Mouse (Mus musculus) heart, embryonic 15.5 days (tissue): ENCODE measurements around the gene Lrrc4. TPM values are rescaled to one million over a fixed set of nuclear protein-coding genes. Genes with fewer than 3 reads are reported as not detected.
A peak's percentile ranks its signal among the peaks of the same experiment; 100 is the strongest.

Experiments used
- ATAC-seq: fragments of 200-750 bp; cut with Nextera tagmentation; replicated peaks from 2 replicates; pipeline ENCODE4 v1.8.0; 2017; ENCODE audit warnings: low read depth, moderate TSS enrichment; ENCODE audit not compliant: insufficient number of reproducible peaks, insufficient read depth, low FRiP score
- H3K27ac ChIP-seq: fragments of 300-500 bp; sonication (generic); 2 replicates; pipeline ENCODE4 v1.5.1; 2015; ENCODE audit warnings: mild to moderate bottlenecking, inconsistent platforms
- H3K27me3 ChIP-seq: fragments of 300-500 bp; sonication (generic); 2 replicates; pipeline ENCODE4 v1.6.1; 2015; ENCODE audit warnings: inconsistent platforms
- H3K36me3 ChIP-seq: fragments of 300-500 bp; sonication (generic); 2 replicates; pipeline ENCODE4 v1.6.1; 2015; ENCODE audit warnings: mild to moderate bottlenecking, inconsistent platforms
- H3K4me1 ChIP-seq: fragments of 300-500 bp; sonication (generic); replicated peaks from 2 replicates; pipeline ENCODE4 v1.6.1; 2015; ENCODE audit warnings: inconsistent platforms
- H3K4me2 ChIP-seq: fragments of 300-500 bp; sonication (generic); 2 replicates; pipeline ENCODE4 v1.6.1; 2015; ENCODE audit warnings: inconsistent platforms, mild to moderate bottlenecking, moderate library complexity
- H3K4me3 ChIP-seq: fragments of 300-500 bp; sonication (generic); 2 replicates; pipeline ENCODE4 v1.5.1; 2015; ENCODE audit warnings: mild to moderate bottlenecking, inconsistent platforms
- H3K9ac ChIP-seq: fragments of 300-500 bp; sonication (generic); 2 replicates; pipeline ENCODE4 v1.6.1; 2015; ENCODE audit warnings: mild to moderate bottlenecking, inconsistent platforms
- H3K9me3 ChIP-seq: fragments of 300-500 bp; sonication (generic); replicated peaks from 2 replicates; pipeline ENCODE4 v1.6.1; 2016; ENCODE audit warnings: inconsistent platforms
- WGBS: fragments of 180-500 bp; shearing (Covaris S2); methylation state at CpG from one replicate; pipeline ENCODE4 v1.1.7; 2015; ENCODE audit warnings: mixed read lengths; 5-methylcytosine and 5-hydroxymethylcytosine counted together
- polyA plus RNA-seq: library from polyadenylated mRNA; unstranded; fragments of >200 nt; fragmentation: Nextera tagmentation; extraction: Ambion mirVana; gene quantifications from 2 replicates; pipeline ENCODE4 v1.2.1, GENCODE M21; 2015

Gene Lrrc4
- polyA plus RNA-seq, 1 experiment from 2014 or later: 0.30 TPM

- H3K4me1 ChIP-seq: peaks cover 7% of the 10 kb centered on the region
- H3K4me2 ChIP-seq: no peak overlapping the region
- H3K4me3 ChIP-seq: no peak overlapping the region
- no peak overlapping the region for H3K9ac ChIP-seq
- no peak overlapping the region for H3K27ac ChIP-seq
- ATAC-seq: no peak
- H3K9me3 ChIP-seq: no peaks in the 10 kb centered on the region
- no peaks in the 10 kb centered on the region; the same call in 1 of the 2 replicates for H3K36me3 ChIP-seq
- 74% methylated on average over 16 of the region's 16 CpGs for WGBS
- H3K27me3 ChIP-seq: no peaks in the 10 kb centered on the region
Measured at GRCm38 (mm10) chr6:28795792-28796515, 35.6 kb downstream of the Lrrc4 start.

DNA sequence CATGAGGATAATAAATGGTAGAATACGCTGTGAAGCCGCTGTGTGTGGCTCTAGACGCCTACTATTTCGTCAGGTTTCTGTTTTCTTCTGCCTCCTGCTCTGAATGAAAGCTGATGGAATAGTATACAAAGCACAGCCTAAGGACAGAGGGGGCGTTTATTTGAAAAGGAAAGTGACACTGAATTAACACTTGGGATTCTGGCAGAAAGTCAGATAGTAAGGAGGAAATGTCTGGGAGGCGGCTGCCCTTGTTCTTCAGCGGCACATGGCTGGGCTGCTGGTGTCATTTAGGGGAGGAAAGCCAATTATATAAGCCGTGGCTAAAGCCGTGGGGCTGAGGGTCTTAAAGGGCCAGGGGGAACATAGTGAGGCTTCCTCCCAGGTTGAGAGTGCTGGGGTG lies 36.2 kb downstream of the Lrrc4 start:
- Histone ChIP-seq H3K9ac (no peak overlapping the region), H3K4me1 (peaks cover 12% of the 10 kb centered on the region), H3K4me2 (no peak overlapping the region), H3K4me3 (no peak overlapping the region), H3K9me3 (no peaks in the 10 kb centered on the region), H3K27me3 (no peaks in the 10 kb centered on the region), H3K27ac (no peak overlapping the region), H3K36me3 (no peaks in the 10 kb centered on the region; the same call in 1 of the 2 replicates)
- ATAC-seq: no peak
- 46% methylated on average over 9 of the region's 9 CpGs for WGBS

DNA sequence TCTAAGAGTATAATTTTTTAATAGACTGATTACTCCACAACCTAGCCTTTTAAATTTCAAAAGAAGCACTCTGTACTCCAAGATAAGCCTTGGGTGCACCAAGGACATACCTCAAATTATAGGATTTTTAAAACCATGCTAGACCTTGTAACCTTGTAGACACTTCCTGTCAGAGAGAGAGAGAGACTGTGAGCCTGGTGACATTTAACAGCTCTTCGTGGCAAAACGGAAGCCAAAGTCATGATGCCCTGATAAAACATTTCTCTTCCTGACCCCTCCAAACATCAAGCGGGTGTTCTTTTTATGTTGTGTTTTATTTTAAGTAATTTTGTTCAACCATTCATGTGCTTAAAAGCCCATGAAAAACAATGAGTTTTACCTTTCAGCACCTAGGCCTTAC lies 39.7 kb downstream of the Lrrc4 start:
- no peak overlapping the region for H3K4me3 ChIP-seq
- no peaks in the 10 kb centered on the region for H3K9me3 ChIP-seq
- no peaks in the 10 kb centered on the region; the same call in 1 of the 2 replicates for H3K36me3 ChIP-seq
- peaks cover 32% of the 10 kb centered on the region for H3K4me1 ChIP-seq
- ATAC-seq: no peak
- 60% methylated on average over 3 of the region's 3 CpGs for WGBS
- no peak overlapping the region for H3K9ac ChIP-seq
- no peaks in the 10 kb centered on the region for H3K27me3 ChIP-seq
- H3K4me2 ChIP-seq: no peak overlapping the region
- 0 out of 2 replicates have a peak overlapping the region, but pooled peaks have one; percentile 8 for H3K27ac ChIP-seq

GRCm38 (mm10) chr6:28791183-28791582 lies 40.4 kb downstream of the Lrrc4 start:
- 0 out of 2 replicates have a peak, but pooled peaks have one; percentile 20 for ATAC-seq
- H3K4me1 ChIP-seq: peaks cover 32% of the 10 kb centered on the region

GRCm38 (mm10) chr6:28789685-28790084 lies 41.9 kb downstream of the Lrrc4 start:
- H3K9me3 ChIP-seq: no peaks in the 10 kb centered on the region
- ATAC-seq: no peak
- H3K9ac ChIP-seq: no peak overlapping the region
- no peak overlapping the region for H3K4me2 ChIP-seq
- 40% methylated on average over 4 of the region's 4 CpGs for WGBS
- H3K4me3 ChIP-seq: no peak overlapping the region
- no peaks in the 10 kb centered on the region for H3K36me3 ChIP-seq
- peaks cover 32% of the 10 kb centered on the region for H3K4me1 ChIP-seq
- no peaks in the 10 kb centered on the region for H3K27me3 ChIP-seq
- no peak overlapping the region for H3K27ac ChIP-seq

More at GRCm38 (mm10) chr6:28791183-28791582, 40.4 kb downstream of the Lrrc4 start:
- H3K4me3 ChIP-seq: no peak overlapping the region
- H3K27ac ChIP-seq: peak overlapping the region; percentile 8; the same call in 1 of the 2 replicates
- no peak overlapping the region for H3K9ac ChIP-seq
- no peaks in the 10 kb centered on the region; the same call in 1 of the 2 replicates for H3K36me3 ChIP-seq
- H3K4me2 ChIP-seq: no peak overlapping the region
- no peaks in the 10 kb centered on the region for H3K9me3 ChIP-seq
- no peaks in the 10 kb centered on the region for H3K27me3 ChIP-seq
- WGBS: 48% methylated on average over 3 of the region's 3 CpGs

DNA sequence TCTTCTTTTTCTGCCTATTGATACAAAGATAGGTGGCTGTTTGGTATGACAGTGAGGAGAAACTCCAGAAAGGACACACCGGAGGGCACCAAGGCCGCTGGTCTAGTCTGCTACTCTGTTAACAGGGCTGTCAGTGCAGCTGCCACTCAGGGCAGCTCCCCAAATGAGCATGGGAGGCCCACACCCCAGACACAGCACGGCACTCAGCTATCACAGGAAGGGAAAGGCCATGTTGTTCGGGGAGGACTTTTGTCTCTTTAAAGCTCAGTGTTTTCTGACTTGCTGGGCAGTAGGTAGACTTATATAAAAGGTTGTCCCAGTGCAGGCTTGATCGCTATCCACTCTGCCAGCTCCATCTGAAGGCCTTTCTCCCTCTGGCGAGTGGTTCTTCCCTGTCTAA lies 44.4 kb downstream of the Lrrc4 start:
- H3K4me2 ChIP-seq: no peak overlapping the region
- 54% methylated on average over 6 of the region's 6 CpGs for WGBS
- no peak overlapping the region for H3K27ac ChIP-seq
- no peaks in the 10 kb centered on the region for H3K9me3 ChIP-seq
- peaks cover 44% of the 10 kb centered on the region for H3K4me1 ChIP-seq
- H3K9ac ChIP-seq: no peak overlapping the region
- ATAC-seq: no peak
- no peaks in the 10 kb centered on the region for H3K36me3 ChIP-seq
- H3K27me3 ChIP-seq: no peaks in the 10 kb centered on the region
- no peak overlapping the region for H3K4me3 ChIP-seq

DNA sequence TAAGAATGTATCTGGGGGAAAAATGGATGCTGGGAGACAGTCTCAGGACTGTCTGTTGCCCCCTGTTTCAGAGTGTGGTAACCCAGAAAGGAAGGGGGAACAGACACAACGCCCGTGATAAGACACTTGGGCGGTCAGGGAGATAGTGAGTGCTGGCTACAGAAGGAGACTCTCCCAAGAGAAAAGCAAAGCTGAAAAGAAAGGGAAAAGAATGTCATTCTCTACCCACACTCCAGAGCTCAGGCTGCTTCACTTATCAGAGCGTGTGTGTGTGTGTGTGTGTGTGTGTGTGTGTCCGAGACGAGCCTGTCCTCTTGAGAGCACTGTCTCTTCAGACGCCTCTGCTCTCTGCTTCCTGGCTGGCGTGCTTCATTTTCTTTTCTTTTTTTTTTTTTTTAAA lies 45.8 kb downstream of the Lrrc4 start:
- no peaks in the 10 kb centered on the region for H3K36me3 ChIP-seq
- peaks cover 51% of the 10 kb centered on the region for H3K4me1 ChIP-seq
- H3K9ac ChIP-seq: no peak overlapping the region
- H3K4me3 ChIP-seq: no peak overlapping the region
- H3K27me3 ChIP-seq: no peaks in the 10 kb centered on the region
- H3K9me3 ChIP-seq: no peaks in the 10 kb centered on the region
- WGBS: 38% methylated on average over 8 of the region's 8 CpGs
- ATAC-seq: 0 out of 2 replicates have a peak, but pooled peaks have one; percentile 31
- H3K4me2 ChIP-seq: no peak overlapping the region
- H3K27ac ChIP-seq: no peak overlapping the region

DNA sequence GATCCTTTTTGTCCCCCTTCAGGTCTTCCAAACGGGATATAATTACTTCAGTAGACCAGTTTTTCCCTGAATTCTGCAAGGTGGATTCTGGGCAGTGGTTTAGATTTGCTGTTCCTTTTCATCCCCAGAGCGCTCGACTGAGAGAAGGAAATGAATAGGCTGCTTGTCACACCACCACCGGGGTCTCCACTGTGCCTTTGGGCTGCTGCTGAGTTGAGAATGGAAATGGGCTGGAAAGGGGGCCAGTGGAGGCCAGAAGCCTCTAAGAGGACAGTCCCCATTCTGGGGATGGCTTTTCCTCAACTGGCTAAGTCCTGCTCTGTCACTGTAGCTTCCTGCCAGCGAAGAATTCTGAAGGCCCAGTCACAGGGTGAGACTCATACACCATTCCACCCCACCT lies 47.6 kb downstream of the Lrrc4 start:
- no peak overlapping the region for H3K9ac ChIP-seq
- H3K4me2 ChIP-seq: no peak overlapping the region
- ATAC-seq: no peak
- H3K27me3 ChIP-seq: no peaks in the 10 kb centered on the region
- 78% methylated on average over 5 of the region's 5 CpGs for WGBS
- no peaks in the 10 kb centered on the region for H3K9me3 ChIP-seq
- no peaks in the 10 kb centered on the region for H3K36me3 ChIP-seq
- peaks cover 39% of the 10 kb centered on the region for H3K4me1 ChIP-seq
- H3K27ac ChIP-seq: no peak overlapping the region
- H3K4me3 ChIP-seq: no peak overlapping the region

- no peak overlapping the region for H3K9ac ChIP-seq
- H3K27ac ChIP-seq: no peak overlapping the region
- H3K4me1 ChIP-seq: peaks cover 37% of the 10 kb centered on the region
- no peak overlapping the region for H3K4me3 ChIP-seq
- no peaks in the 10 kb centered on the region for H3K36me3 ChIP-seq
- no peaks in the 10 kb centered on the region for H3K27me3 ChIP-seq
- no peaks in the 10 kb centered on the region for H3K9me3 ChIP-seq
- 0 out of 2 replicates have a peak, but pooled peaks have one; percentile 27 for ATAC-seq
- no peak overlapping the region for H3K4me2 ChIP-seq
- WGBS: 76% methylated on average over 4 of the region's 4 CpGs
Measured at GRCm38 (mm10) chr6:28783082-28783647, 48.4 kb downstream of the Lrrc4 start.

DNA sequence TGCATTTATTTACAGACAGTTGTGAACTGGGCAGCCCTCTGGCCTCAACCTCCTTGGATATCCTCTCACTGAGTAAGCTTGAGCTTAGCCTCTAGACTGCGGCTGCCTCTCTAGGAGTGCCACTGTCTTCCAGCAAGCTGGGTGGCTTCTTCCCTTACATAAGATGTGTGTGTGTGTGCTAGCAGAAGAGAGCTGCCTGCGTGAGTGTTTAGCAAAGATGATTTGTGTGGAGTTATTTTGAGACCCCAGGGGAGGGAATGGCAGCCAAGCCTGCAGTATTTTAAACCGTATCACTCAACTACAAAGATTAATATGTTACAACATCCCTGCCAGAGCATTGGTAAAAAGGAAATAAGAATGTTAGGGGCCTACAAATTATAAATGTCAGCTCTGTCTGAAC lies 49.9 kb downstream of the Lrrc4 start:
- Histone ChIP-seq H3K27ac (no peak overlapping the region), H3K27me3 (no peaks in the 10 kb centered on the region), H3K9me3 (no peaks in the 10 kb centered on the region), H3K4me3 (no peak overlapping the region), H3K4me1 (peaks cover 28% of the 10 kb centered on the region), H3K4me2 (no peak overlapping the region), H3K9ac (no peak overlapping the region), H3K36me3 (no peaks in the 10 kb centered on the region)
- no peak for ATAC-seq
- 36% methylated on average over 3 of the region's 3 CpGs for WGBS

DNA sequence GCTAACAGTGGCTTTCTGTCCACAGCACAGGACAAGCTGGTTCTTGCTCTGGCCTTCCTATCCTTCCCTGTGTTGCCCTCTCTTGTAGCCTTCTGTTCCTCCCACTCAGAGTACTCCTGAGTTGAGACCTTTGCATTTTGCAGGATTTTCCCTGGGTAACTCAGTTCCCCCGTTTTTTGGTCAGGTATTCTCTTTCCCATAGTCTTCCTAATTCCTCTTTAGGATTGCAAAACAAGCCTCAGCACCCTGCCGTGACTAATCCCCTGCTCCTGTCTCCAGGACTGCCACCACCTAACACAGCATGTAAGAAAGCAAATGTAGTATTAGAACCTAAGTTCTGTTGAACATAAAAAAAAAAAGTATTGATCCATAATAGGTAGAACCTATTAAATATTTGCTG lies 60.2 kb downstream of the Lrrc4 start:
- H3K4me1 ChIP-seq: peaks cover 7% of the 10 kb centered on the region
- no peak overlapping the region for H3K27ac ChIP-seq
- H3K4me3 ChIP-seq: no peak overlapping the region
- no peaks in the 10 kb centered on the region for H3K9me3 ChIP-seq
- no peak overlapping the region for H3K4me2 ChIP-seq
- 51% methylated on average over 2 of the region's 2 CpGs for WGBS
- H3K27me3 ChIP-seq: no peaks in the 10 kb centered on the region
- no peak overlapping the region for H3K9ac ChIP-seq
- no peak for ATAC-seq
- no peaks in the 10 kb centered on the region for H3K36me3 ChIP-seq
